Mouse (Mus musculus): ENCODE data around the gene Rad54l2. TPM values are rescaled to one million over a fixed set of nuclear protein-coding genes. Genes with fewer than 3 reads are reported as not detected.

Gene Rad54l2
- 2.5 and 2.8 TPM in 2 replicates for polyA plus RNA-seq (2015; fragmentation: Nextera tagmentation; extraction: Ambion mirVana)

- H3K4me3 ChIP-seq (ENCODE audit: low read depth, low read length) = peak within 1 kb of the TSS; percentile 98
- peak within 1 kb of the TSS; percentile 99 for H3K9ac ChIP-seq (replicated peaks; ENCODE audit: low read depth)
- H3K36me3 ChIP-seq (ENCODE audit: insufficient read depth, low read length) = no peaks in the 10 kb centered on the region
- DNase-seq (ENCODE audit: low spot score) (peak; percentile 85), ATAC-seq (peak; percentile 93)
- WGBS = under 1% methylated on average over 47 of the region's 49 CpGs
- H3K27ac ChIP-seq (ENCODE audit: low read length) = peak within 1 kb of the TSS; percentile 91
- peak; percentile 36 for TF ChIP-seq CTCF (IDR thresholded peaks at IDR 0.05)
- TF ChIP-seq EP300 (IDR thresholded peaks at IDR 0.05) = no peak
- peak within 1 kb of the TSS; percentile 67 for H3K4me2 ChIP-seq (replicated peaks; ENCODE audit: low read depth, low read length)
- peaks cover 10% of the 10 kb centered on the region; the same call in 1 of the 2 replicates for H3K4me1 ChIP-seq (ENCODE audit: insufficient read depth, low read depth, low read length)
- no peaks in the 10 kb centered on the region for H3K27me3 ChIP-seq (replicated peaks; ENCODE audit: insufficient read depth, low read length)
- H3K9me3 ChIP-seq (ENCODE audit: low read length) = no peaks in the 10 kb centered on the region
These were observed at the start of gene Rad54l2 for GRCm38 (mm10) chr9:106788812-106789321. Gene Rad54l2, minus strand, starts transcription at chr9:106789194.

GRCm38 (mm10) chr9:106822381-106823104, 33.5 kb upstream of the Rad54l2 start:
- Histone ChIP-seq H3K4me1 (ENCODE audit: insufficient read depth, low read depth, low read length) (no peaks in the 10 kb centered on the region), H3K27ac (ENCODE audit: low read length) (peak overlapping the region; percentile 97), H3K36me3 (ENCODE audit: insufficient read depth, low read length) (no peaks in the 10 kb centered on the region), H3K4me3 (ENCODE audit: low read depth, low read length) (peak overlapping the region; percentile 94), H3K9me3 (ENCODE audit: low read length) (no peaks in the 10 kb centered on the region), H3K4me2 (replicated peaks; ENCODE audit: low read depth, low read length) (peak overlapping the region; percentile 64), H3K27me3 (replicated peaks; ENCODE audit: insufficient read depth, low read length) (no peaks in the 10 kb centered on the region), H3K9ac (replicated peaks; ENCODE audit: low read depth) (peak overlapping the region; percentile 82)
- WGBS = under 1% methylated on average over 32 of the region's 32 CpGs
- peak; percentile 22; the same call in 1 of the 2 replicates for TF ChIP-seq CTCF (IDR thresholded peaks at IDR 0.05)
- no peak for TF ChIP-seq EP300 (IDR thresholded peaks at IDR 0.05)
- peak; percentile 96 for DNase-seq (ENCODE audit: low spot score)
- peak; percentile 80 for ATAC-seq

- 2% methylated on average over 52 of the region's 71 CpGs for WGBS
- peak within 1 kb of the TSS; percentile 97 for H3K27ac ChIP-seq (ENCODE audit: low read length)
- H3K9me3 ChIP-seq (ENCODE audit: low read length) = no peaks in the 10 kb centered on the region
- ATAC-seq (peak; percentile 98), DNase-seq (ENCODE audit: low spot score) (peak; percentile 99)
- H3K27me3 ChIP-seq (replicated peaks; ENCODE audit: insufficient read depth, low read length) = no peaks in the 10 kb centered on the region
- H3K9ac ChIP-seq (replicated peaks; ENCODE audit: low read depth) = peak within 1 kb of the TSS; percentile 82
- peak within 1 kb of the TSS; percentile 64 for H3K4me2 ChIP-seq (replicated peaks; ENCODE audit: low read depth, low read length)
- H3K4me3 ChIP-seq (ENCODE audit: low read depth, low read length) = peak within 1 kb of the TSS; percentile 94
- H3K4me1 ChIP-seq (ENCODE audit: insufficient read depth, low read depth, low read length) = no peaks in the 10 kb centered on the region
- no peak for TF ChIP-seq EP300 (IDR thresholded peaks at IDR 0.05)
- no peak; the same call in 1 of the 2 replicates for TF ChIP-seq CTCF (IDR thresholded peaks at IDR 0.05)
- no peaks in the 10 kb centered on the region for H3K36me3 ChIP-seq (ENCODE audit: insufficient read depth, low read length)
These were observed 32.8 kb upstream of the Rad54l2 start, which contains the start of gene Dcaf1 for GRCm38 (mm10) chr9:106821618-106822380. Gene Dcaf1, plus strand, starts transcription at chr9:106821874.

- peak overlapping the region; percentile 64 for H3K4me2 ChIP-seq (replicated peaks; ENCODE audit: low read depth, low read length)
- ATAC-seq (no peak), DNase-seq (ENCODE audit: low spot score) (peak; percentile 28)
- H3K36me3 ChIP-seq (ENCODE audit: insufficient read depth, low read length) = no peaks in the 10 kb centered on the region
- H3K9ac ChIP-seq (replicated peaks; ENCODE audit: low read depth) = peak overlapping the region; percentile 33
- no peak overlapping the region for H3K27ac ChIP-seq (ENCODE audit: low read length)
- no peaks in the 10 kb centered on the region for H3K27me3 ChIP-seq (replicated peaks; ENCODE audit: insufficient read depth, low read length)
- whole genome bisulfite sequencing = 40% methylated on average over 15 of the region's 15 CpGs
- no peaks in the 10 kb centered on the region for H3K4me1 ChIP-seq (ENCODE audit: insufficient read depth, low read depth, low read length)
- peak overlapping the region; percentile 94 for H3K4me3 ChIP-seq (ENCODE audit: low read depth, low read length)
- TF ChIP-seq CTCF (IDR thresholded peaks at IDR 0.05) = no peak
- no peak for TF ChIP-seq EP300 (IDR thresholded peaks at IDR 0.05)
- H3K9me3 ChIP-seq (ENCODE audit: low read length) = no peaks in the 10 kb centered on the region
These were observed 32.1 kb upstream of the Rad54l2 start for GRCm38 (mm10) chr9:106821050-106821617.

- H3K4me3 ChIP-seq (ENCODE audit: low read depth, low read length) = no peak overlapping the region
- no peak for DNase-seq (ENCODE audit: low spot score)
- ATAC-seq = no peak
- H3K27me3 ChIP-seq (replicated peaks; ENCODE audit: insufficient read depth, low read length) = no peaks in the 10 kb centered on the region
- H3K4me2 ChIP-seq (replicated peaks; ENCODE audit: low read depth, low read length) = no peak overlapping the region
- 71% methylated on average over 1 of the region's 1 CpGs for WGBS
- no peaks in the 10 kb centered on the region for H3K4me1 ChIP-seq (ENCODE audit: insufficient read depth, low read depth, low read length)
- H3K9ac ChIP-seq (replicated peaks; ENCODE audit: low read depth) = no peak overlapping the region
- H3K27ac ChIP-seq (ENCODE audit: low read length) = no peak overlapping the region
- H3K9me3 ChIP-seq (ENCODE audit: low read length) = no peaks in the 10 kb centered on the region
- no peaks in the 10 kb centered on the region for H3K36me3 ChIP-seq (ENCODE audit: insufficient read depth, low read length)
- TF ChIP-seq EP300 (IDR thresholded peaks at IDR 0.05) (no peak), CTCF (IDR thresholded peaks at IDR 0.05) (peak; percentile 62)
These were observed 30.2 kb upstream of the Rad54l2 start for GRCm38 (mm10) chr9:106819201-106819600.

- H3K4me3 ChIP-seq (ENCODE audit: low read depth, low read length) = no peak overlapping the region
- no peaks in the 10 kb centered on the region for H3K36me3 ChIP-seq (ENCODE audit: insufficient read depth, low read length)
- no peak for ATAC-seq
- no peaks in the 10 kb centered on the region for H3K9me3 ChIP-seq (ENCODE audit: low read length)
- WGBS = 74% methylated on average over 6 of the region's 6 CpGs
- no peaks in the 10 kb centered on the region for H3K27me3 ChIP-seq (replicated peaks; ENCODE audit: insufficient read depth, low read length)
- H3K27ac ChIP-seq (ENCODE audit: low read length) = no peak overlapping the region
- DNase-seq (ENCODE audit: low spot score) = no peak
- no peak overlapping the region for H3K4me2 ChIP-seq (replicated peaks; ENCODE audit: low read depth, low read length)
- TF ChIP-seq CTCF (IDR thresholded peaks at IDR 0.05) (no peak), EP300 (IDR thresholded peaks at IDR 0.05) (no peak)
- no peaks in the 10 kb centered on the region for H3K4me1 ChIP-seq (ENCODE audit: insufficient read depth, low read depth, low read length)
- H3K9ac ChIP-seq (replicated peaks; ENCODE audit: low read depth) = no peak overlapping the region
These were observed 29.2 kb upstream of the Rad54l2 start for GRCm38 (mm10) chr9:106818191-106818590.

Measured in lung, postnatal 0 days (tissue).